26 mouse cellular contexts compared by ENCODE assay signal in the genomic region with DNA sequence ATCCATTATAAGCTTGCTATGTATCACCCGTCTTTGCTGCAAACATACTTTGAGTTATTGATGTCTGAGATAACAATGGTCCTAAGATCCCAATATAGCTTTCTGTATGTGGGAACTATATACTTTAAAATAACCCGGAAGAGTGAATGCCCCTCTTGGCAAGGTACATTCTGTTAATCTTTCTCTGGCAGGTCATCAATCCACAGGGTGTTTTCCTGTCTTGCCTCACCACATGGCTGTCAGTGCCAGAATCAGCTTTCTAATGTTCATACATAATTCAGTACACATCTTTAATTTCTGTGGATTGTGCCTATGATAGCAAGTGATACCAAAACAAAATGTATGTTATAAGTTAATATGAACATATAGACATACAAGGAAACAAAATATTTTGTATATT.
DNase-seq lines count a peak whose midpoint lies in the region; ATAC-seq and TF ChIP-seq lines count a peak whose summit lies in the region.
"Had no signal": no experiment of that assay in that cellular context is flagged by ENCODE, and none has a peak within 500 bp of the region (broad histone marks: within the 10 kb centered on the region; RNA-seq: fewer than 3 reads in every experiment).

No protein-coding gene starts in this region.

- no peak overlapping the region for H3K4me2 ChIP-seq in forebrain, embryonic 14.5 days (ENCODE audit: low read length)
- no peak overlapping the region for H3K4me2 ChIP-seq in forebrain, embryonic 13.5 days
- H3K4me2 ChIP-seq in midbrain, postnatal 0 days (ENCODE audit: low read depth, low read length, poor library complexity, severe bottlenecking): no peak overlapping the region
- H3K4me2 ChIP-seq in midbrain, embryonic 14.5 days (ENCODE audit: low read length): no peak overlapping the region
- H3K4me2 ChIP-seq: embryonic facial prominence, embryonic 13.5 days; embryonic facial prominence, embryonic 15.5 days; forebrain, embryonic 12.5 days had no signal

- H3K27me3 ChIP-seq in forebrain, embryonic 14.5 days (replicated peaks; ENCODE audit: control insufficient read depth, insufficient read depth, low read length): no peaks in the 10 kb centered on the region
- H3K27me3 ChIP-seq in forebrain, embryonic 13.5 days: no peaks in the 10 kb centered on the region
- H3K27me3 ChIP-seq in midbrain, postnatal 0 days (ENCODE audit: insufficient read depth, low read length): no peaks in the 10 kb centered on the region
- H3K27me3 ChIP-seq in midbrain, embryonic 14.5 days (ENCODE audit: control insufficient read depth, insufficient read depth, low read length): no peaks in the 10 kb centered on the region
- H3K27me3 ChIP-seq: CH12.LX; embryonic facial prominence, embryonic 13.5 days; embryonic facial prominence, embryonic 15.5 days; forebrain, embryonic 12.5 days had no signal

- no peak overlapping the region for H3K9ac ChIP-seq in forebrain, embryonic 14.5 days (ENCODE audit: low read length)
- no peak overlapping the region for H3K9ac ChIP-seq in forebrain, embryonic 13.5 days
- no peak overlapping the region for H3K9ac ChIP-seq in midbrain, postnatal 0 days (replicated peaks; ENCODE audit: low read length, poor library complexity, severe bottlenecking)
- H3K9ac ChIP-seq in midbrain, embryonic 14.5 days (replicated peaks; ENCODE audit: low read length): no peak overlapping the region
- H3K9ac ChIP-seq: embryonic facial prominence, embryonic 13.5 days; embryonic facial prominence, embryonic 15.5 days; forebrain, embryonic 12.5 days had no signal

- DNase-seq in cerebellum, postnatal 10 days: peak; percentile 66 to 73
- DNase-seq in cerebellum, adult 18-20 months: no peak
- peak; percentile 4 for DNase-seq in forebrain, embryonic 14.5 days (ENCODE audit: low spot score)
- peak; percentile 22 for DNase-seq in midbrain, postnatal 0 days (ENCODE audit: low spot score)
- DNase-seq in midbrain, embryonic 14.5 days: no peak
- DNase-seq: adrenal gland, adult 8-10 months; adrenal gland, postnatal 14 days; adrenal gland, postnatal 36 days; B cell, adult 2 months; cerebellum, adult 11-12 months; cerebellum, adult 8-10 months; cerebellum, adult 9-11 months; cerebellum, postnatal 36 days; embryo, embryonic 11 days had no signal

- no peak overlapping the region for H3K4me3 ChIP-seq in forebrain, embryonic 14.5 days (ENCODE audit: low read depth, low read length)
- no peak overlapping the region for H3K4me3 ChIP-seq in forebrain, embryonic 13.5 days
- H3K4me3 ChIP-seq in midbrain, postnatal 0 days (ENCODE audit: low read depth, low read length): no peak overlapping the region
- H3K4me3 ChIP-seq in midbrain, embryonic 14.5 days (replicated peaks; ENCODE audit: low read depth, low read length): no peak overlapping the region
- H3K4me3 ChIP-seq: embryonic facial prominence, embryonic 13.5 days; embryonic facial prominence, embryonic 15.5 days; erythroblast, embryonic 14.5 days; forebrain, embryonic 10.5 days; forebrain, embryonic 12.5 days had no signal

- WGBS in forebrain, embryonic 14.5 days: 70% methylated on average over 2 of the region's 2 CpGs
- WGBS in forebrain, embryonic 13.5 days: 76% methylated on average over 2 of the region's 2 CpGs
- 70% methylated on average over 2 of the region's 2 CpGs for WGBS in midbrain, postnatal 0 days
- 75% methylated on average over 2 of the region's 2 CpGs for WGBS in midbrain, embryonic 14.5 days

- H3K36me3 ChIP-seq in forebrain, embryonic 14.5 days (ENCODE audit: control insufficient read depth, insufficient read depth, low read length): no peaks in the 10 kb centered on the region
- H3K36me3 ChIP-seq in forebrain, embryonic 13.5 days (ENCODE audit: poor library complexity, severe bottlenecking): no peaks in the 10 kb centered on the region
- H3K36me3 ChIP-seq in midbrain, postnatal 0 days (ENCODE audit: insufficient read depth, low read length): no peaks in the 10 kb centered on the region
- H3K36me3 ChIP-seq in midbrain, embryonic 14.5 days (ENCODE audit: control insufficient read depth, insufficient read depth, low read length): no peaks in the 10 kb centered on the region
- H3K36me3 ChIP-seq: embryonic facial prominence, embryonic 13.5 days; embryonic facial prominence, embryonic 15.5 days; forebrain, embryonic 10.5 days; forebrain, embryonic 12.5 days; G1E had no signal

- TF ChIP-seq CTCF in midbrain, postnatal 0 days (IDR thresholded peaks at IDR 0.05): no peak

- H3K4me1 ChIP-seq in forebrain, embryonic 14.5 days (ENCODE audit: control insufficient read depth, insufficient read depth, low read length): no peaks in the 10 kb centered on the region
- no peaks in the 10 kb centered on the region for H3K4me1 ChIP-seq in forebrain, embryonic 13.5 days
- H3K4me1 ChIP-seq in midbrain, postnatal 0 days (ENCODE audit: insufficient read depth, low read length): no peaks in the 10 kb centered on the region
- no peaks in the 10 kb centered on the region for H3K4me1 ChIP-seq in midbrain, embryonic 14.5 days (ENCODE audit: control insufficient read depth, insufficient read depth, low read length)
- H3K4me1 ChIP-seq: embryonic facial prominence, embryonic 13.5 days; embryonic facial prominence, embryonic 15.5 days; forebrain, embryonic 10.5 days; forebrain, embryonic 12.5 days had no signal

- ATAC-seq in forebrain, embryonic 14.5 days: no peak
- ATAC-seq in forebrain, embryonic 13.5 days: no peak
- no peak for ATAC-seq in midbrain, postnatal 0 days (ENCODE audit: low FRiP score)
- no peak for ATAC-seq in midbrain, embryonic 14.5 days (ENCODE audit: low FRiP score, low TSS enrichment)
- ATAC-seq: activated CD4-positive, CD25-positive, alpha-beta regulatory T cell, adult 4 months; CD4-positive, CD25-positive, alpha-beta regulatory T cell, adult 4 months; forebrain, embryonic 16.5 days; Patski had no signal

- H3K27ac ChIP-seq in forebrain, embryonic 14.5 days (ENCODE audit: low read depth, low read length): no peak overlapping the region
- no peak overlapping the region for H3K27ac ChIP-seq in forebrain, embryonic 13.5 days
- no peak overlapping the region for H3K27ac ChIP-seq in midbrain, postnatal 0 days (ENCODE audit: low read depth, low read length)
- H3K27ac ChIP-seq in midbrain, embryonic 14.5 days (replicated peaks; ENCODE audit: low read depth, low read length): no peak overlapping the region
- H3K27ac ChIP-seq: embryonic facial prominence, embryonic 13.5 days; embryonic facial prominence, embryonic 15.5 days; forebrain, embryonic 10.5 days; forebrain, embryonic 12.5 days had no signal

- no peaks in the 10 kb centered on the region for H3K9me3 ChIP-seq in forebrain, embryonic 14.5 days (replicated peaks; ENCODE audit: control insufficient read depth, low read length)
- H3K9me3 ChIP-seq in forebrain, embryonic 13.5 days (replicated peaks): no peaks in the 10 kb centered on the region
- no peaks in the 10 kb centered on the region for H3K9me3 ChIP-seq in midbrain, postnatal 0 days (ENCODE audit: low read length)
- H3K9me3 ChIP-seq in midbrain, embryonic 14.5 days (ENCODE audit: control insufficient read depth, low read length): no peaks in the 10 kb centered on the region
- H3K9me3 ChIP-seq: embryonic facial prominence, embryonic 13.5 days; embryonic facial prominence, embryonic 15.5 days; forebrain, embryonic 10.5 days; forebrain, embryonic 12.5 days had no signal

Comparison
In these comparisons a context has a peak if more than half of its experiments do, and no peak if none do; other contexts are left out.
1. DNase-seq: peak in cerebellum, postnatal 10 days (2 of 2), forebrain, embryonic 14.5 days (single experiment) and midbrain, postnatal 0 days (single experiment); none in cerebellum, adult 18-20 months (0 of 2) and midbrain, embryonic 14.5 days (single experiment).